Mouse (Mus musculus): ENCODE measurements around the gene Arfgef2. TPM values are rescaled to one million over a fixed set of nuclear protein-coding genes. Genes with fewer than 3 reads are reported as not detected.

Arfgef2 gene
- total and polyA plus RNA-seq, 3 experiments: 9.2 to 18.7 (median 11.2) TPM

- in situ Hi-C loops (cut with MboI; ENCODE audit: low pct_ligation_motif_present, low pct_unique_long_range_greater_than_20kb, low sequenced_read_pairs): loop anchor here (5.0 to 25.0 kb wide), 2 partner anchors 178 to 688 kb away; no protein-coding TSS in a partner anchor
- no peak for TF ChIP-seq SIN3A (IDR thresholded peaks at IDR 0.05; ENCODE audit: low read length)
- TF ChIP-seq ZC3H11A (IDR thresholded peaks at IDR 0.05; ENCODE audit: low read depth, low read length): no peak
- TF ChIP-seq USF1 (IDR thresholded peaks at IDR 0.05; ENCODE audit: low read depth, low read length): no peak
- no peak for TF ChIP-seq IRF4 (IDR thresholded peaks at IDR 0.05; ENCODE audit: low read depth, low read length)
- no peak for TF ChIP-seq KAT2A (IDR thresholded peaks at IDR 0.05; ENCODE audit: insufficient replicate concordance, low read length)
- no peak for TF ChIP-seq MEF2A (IDR thresholded peaks at IDR 0.05; ENCODE audit: borderline replicate concordance, low read depth, low read length)
- TF ChIP-seq SMC3 (IDR thresholded peaks at IDR 0.05; ENCODE audit: low read depth, low read length): no peak
- TF ChIP-seq ELF1 (IDR thresholded peaks at IDR 0.05; ENCODE audit: low read depth, low read length): no peak
- no peak for TF ChIP-seq MAZ (IDR thresholded peaks at IDR 0.05; ENCODE audit: low read depth, low read length)
- TF ChIP-seq ZKSCAN1 (IDR thresholded peaks at IDR 0.05; ENCODE audit: borderline replicate concordance, low read depth, low read length): no peak
- no peak for TF ChIP-seq MAX (IDR thresholded peaks at IDR 0.05; ENCODE audit: low read length)
- TF ChIP-seq MYC (IDR thresholded peaks at IDR 0.05; ENCODE audit: low read depth, low read length): no peak
- no peak for TF ChIP-seq GABPA (IDR thresholded peaks at IDR 0.05; ENCODE audit: insufficient replicate concordance, low read depth, low read length)
- no peak for TF ChIP-seq EP300 (IDR thresholded peaks at IDR 0.05; ENCODE audit: low read length)
- TF ChIP-seq ETS1 (conservative IDR thresholded peaks at IDR 0.05; ENCODE audit: low read depth, low read length): no peak
- TF ChIP-seq E2F4 (IDR thresholded peaks at IDR 0.05; ENCODE audit: insufficient replicate concordance, low read depth, low read length): no peak
- TF ChIP-seq BHLHE40 (IDR thresholded peaks at IDR 0.05; ENCODE audit: low read depth, low read length): no peak
- Histone ChIP-seq H3K27ac (ENCODE audit: insufficient read depth, low read depth) (no peak overlapping the region), H3K4me2 (ENCODE audit: insufficient read depth, low read depth, poor library complexity, severe bottlenecking) (no peak overlapping the region), H3K36me3 (replicated peaks in 1 of 2; ENCODE audit: control insufficient read depth in 1 of 2, insufficient read depth in 1 of 2, low read length in 1 of 2) (no peaks in the 10 kb centered on the region), H3K79me2 (replicated peaks; ENCODE audit: control insufficient read depth, extremely low read depth, insufficient read depth, poor library complexity, severe bottlenecking) (no peaks in the 10 kb centered on the region), H3K9ac (ENCODE audit: insufficient read depth, low read depth) (no peak overlapping the region), H3K4me1 (ENCODE audit: control insufficient read depth in 1 of 2, insufficient read depth in 2 of 2) (peaks cover 2 to 20% of the 10 kb centered on the region in 2 experiments; a peak in 3 of 4 replicates), H3K27me3 (replicated peaks) (no peaks in the 10 kb centered on the region), H3K9me3 (replicated peaks; ENCODE audit: low read length) (no peaks in the 10 kb centered on the region), H3K4me3 (replicated peaks in 1 of 3; ENCODE audit: low read depth in 2 of 3, low read length in 2 of 3, poor library complexity in 1 of 3) (no peak overlapping the region)
- no peak for DNase-seq (ENCODE audit: extremely low read depth)
- dilution Hi-C loops (cut with MboI; ENCODE audit: extremely low pct_ligation_motif_present, extremely low pct_unique_long_range_greater_than_20kb, low sequenced_read_pairs): no loop called here
Observed at GRCm38 (mm10) chr2:166775357-166775893, 30.0 kb upstream of the Arfgef2 start.

DNA sequence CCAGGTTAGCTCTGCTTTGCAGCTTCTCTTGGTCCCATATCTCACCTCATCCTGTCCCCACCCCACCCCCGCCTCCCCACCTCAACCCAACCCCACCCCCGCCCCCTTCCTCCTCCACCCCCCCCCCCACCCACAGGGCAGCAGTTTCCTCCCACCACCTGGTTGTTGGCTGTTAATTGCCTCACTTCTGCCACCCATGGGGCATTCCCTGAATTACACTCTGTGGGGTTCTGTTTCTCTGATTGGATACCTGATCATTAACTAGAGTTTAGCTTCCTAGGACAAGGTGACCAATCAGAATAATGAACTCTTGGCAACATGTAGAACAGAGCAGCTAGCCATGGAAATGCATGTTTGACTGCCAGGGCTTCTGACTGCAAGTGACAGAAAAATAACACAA lies 29.1 kb upstream of the Arfgef2 start:
- Histone ChIP-seq H3K9me3 (replicated peaks; ENCODE audit: low read length) (no peaks in the 10 kb centered on the region), H3K4me2 (ENCODE audit: insufficient read depth, low read depth, poor library complexity, severe bottlenecking) (no peak overlapping the region), H3K27ac (ENCODE audit: insufficient read depth, low read depth) (no peak overlapping the region), H3K9ac (ENCODE audit: insufficient read depth, low read depth) (no peak overlapping the region), H3K4me1 (ENCODE audit: control insufficient read depth in 1 of 2, insufficient read depth in 2 of 2) (peaks cover 2 to 25% of the 10 kb centered on the region in 2 experiments; a peak in 3 of 4 replicates), H3K36me3 (replicated peaks in 1 of 2; ENCODE audit: control insufficient read depth in 1 of 2, insufficient read depth in 1 of 2, low read length in 1 of 2) (no peaks in the 10 kb centered on the region), H3K4me3 (replicated peaks in 1 of 3; ENCODE audit: low read depth in 2 of 3, low read length in 2 of 3, poor library complexity in 1 of 3) (no peak overlapping the region), H3K79me2 (replicated peaks; ENCODE audit: control insufficient read depth, extremely low read depth, insufficient read depth, poor library complexity, severe bottlenecking) (no peaks in the 10 kb centered on the region), H3K27me3 (replicated peaks) (no peaks in the 10 kb centered on the region)
- TF ChIP-seq MYC (IDR thresholded peaks at IDR 0.05; ENCODE audit: low read depth, low read length) (no peak), RAD21 (IDR thresholded peaks at IDR 0.05; ENCODE audit: low read depth, low read length) (peak; percentile 38), E2F4 (IDR thresholded peaks at IDR 0.05; ENCODE audit: insufficient replicate concordance, low read depth, low read length) (no peak), CTCF (conservative IDR thresholded peaks at IDR 0.05 in 1 of 2, IDR thresholded peaks at IDR 0.05 in 1 of 2; ENCODE audit: low read depth in 2 of 2, low read length in 2 of 2) (peak; percentile 8 to 54; a peak in 2 of 4 replicates), SMC3 (IDR thresholded peaks at IDR 0.05; ENCODE audit: low read depth, low read length) (peak; percentile 42)
- dilution Hi-C loops (cut with MboI; ENCODE audit: extremely low pct_ligation_motif_present, extremely low pct_unique_long_range_greater_than_20kb, low sequenced_read_pairs): no loop called here
- in situ Hi-C loops (cut with MboI; ENCODE audit: low pct_ligation_motif_present, low pct_unique_long_range_greater_than_20kb, low sequenced_read_pairs): loop anchor here (5.0 to 25.0 kb wide), 2 partner anchors 179 to 689 kb away; no protein-coding TSS in a partner anchor
- DNase-seq (ENCODE audit: extremely low read depth): peak; percentile 47
